Mouse (Mus musculus) thymus, postnatal 0 days (tissue): ENCODE data around the gene Apbb2. TPM values are rescaled to one million over a fixed set of nuclear protein-coding genes. Genes with fewer than 3 reads are reported as not detected.

Experiments used
- DNase-seq: peaks from one replicate; pipeline ENCODE4 v3.0.0-alpha.2; 2015; ENCODE audit warnings: low spot score
- polyA plus RNA-seq: library from polyadenylated mRNA; unstranded; fragments of >200 nt; fragmentation: Nextera tagmentation; extraction: Ambion mirVana; gene quantifications from 2 replicates; pipeline ENCODE4 v1.2.1, GENCODE M21; 2015

Gene Apbb2
- polyA plus RNA-seq, 1 experiment from 2014 or later = 10.6 TPM

DNA sequence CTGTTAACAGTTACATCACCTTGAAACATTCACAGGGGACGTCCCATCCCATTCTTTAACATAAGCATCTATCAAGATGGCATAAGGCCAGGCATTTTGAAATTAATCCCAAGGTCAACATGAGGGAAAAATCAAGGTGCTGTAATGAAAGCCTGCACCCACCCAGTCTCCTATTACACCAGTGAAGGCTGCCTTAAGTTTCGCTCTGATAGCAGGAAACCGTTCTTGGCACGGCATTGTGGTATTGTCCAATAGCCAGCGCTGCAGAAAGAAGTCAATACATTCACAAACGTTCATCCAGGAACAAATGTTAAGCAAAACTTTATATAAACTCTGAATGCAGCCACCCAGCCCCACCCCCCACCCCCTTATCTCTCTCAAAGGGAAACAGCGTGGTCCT is 15.4 kb downstream of the Apbb2 start:
- DNase-seq = no peak

DNA sequence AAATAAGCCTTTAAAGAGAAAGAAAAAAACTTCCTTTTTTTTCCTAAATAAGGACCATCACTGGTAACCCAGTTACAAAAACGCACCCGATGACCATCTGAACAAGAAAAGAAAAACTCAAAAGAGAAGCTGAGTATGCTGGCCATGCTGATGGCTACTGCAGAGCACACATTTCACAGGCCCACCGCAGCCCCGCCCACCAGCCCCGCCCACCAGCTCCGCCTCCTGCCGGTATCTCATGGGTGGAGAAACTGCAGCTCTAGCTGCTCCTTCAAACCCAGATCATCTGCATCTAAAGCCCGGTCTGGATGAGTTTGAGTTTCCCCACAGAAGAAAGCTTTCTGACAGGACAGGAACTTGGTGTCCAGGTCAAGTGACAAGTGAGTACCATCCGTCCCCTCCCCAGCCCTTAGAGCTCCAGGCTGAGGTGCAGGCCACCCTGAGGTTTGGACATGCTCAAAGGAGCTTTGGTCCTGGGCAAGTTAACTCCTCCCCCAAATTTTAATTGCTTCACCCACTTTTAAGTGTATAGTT is 16.2 kb downstream of the Apbb2 start:
- no peak for DNase-seq

- no peak for DNase-seq
Measured at GRCm38 (mm10) chr5:66600415-66600814, 18.2 kb downstream of the Apbb2 start.

DNA sequence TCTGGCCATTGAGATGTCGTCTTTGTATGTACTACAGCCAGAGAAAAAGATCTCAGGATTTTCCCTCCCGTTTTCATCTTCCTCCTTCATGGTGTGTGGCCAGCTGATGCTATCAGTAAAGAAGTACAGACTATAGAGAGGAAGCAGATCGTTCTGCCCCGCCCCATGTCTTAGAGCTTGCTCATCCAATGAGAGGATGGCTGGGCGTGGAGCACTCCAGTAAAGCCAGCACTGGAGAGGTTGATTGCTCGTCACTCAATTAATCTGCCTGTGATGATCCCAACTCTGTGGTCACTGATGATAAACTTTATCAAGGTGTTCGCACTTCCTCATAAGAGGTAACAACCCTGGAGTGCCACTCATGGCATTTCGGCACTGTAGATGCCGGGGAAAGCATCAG is 18.7 kb downstream of the Apbb2 start:
- DNase-seq = no peak

GRCm38 (mm10) chr5:66596296-66596695 is 22.3 kb downstream of the Apbb2 start:
- no peak for DNase-seq

- DNase-seq = no peak
Measured at GRCm38 (mm10) chr5:66594881-66595280, 23.7 kb downstream of the Apbb2 start.

- DNase-seq = no peak
Measured at GRCm38 (mm10) chr5:66586236-66586745, 32.3 kb downstream of the Apbb2 start.

DNA sequence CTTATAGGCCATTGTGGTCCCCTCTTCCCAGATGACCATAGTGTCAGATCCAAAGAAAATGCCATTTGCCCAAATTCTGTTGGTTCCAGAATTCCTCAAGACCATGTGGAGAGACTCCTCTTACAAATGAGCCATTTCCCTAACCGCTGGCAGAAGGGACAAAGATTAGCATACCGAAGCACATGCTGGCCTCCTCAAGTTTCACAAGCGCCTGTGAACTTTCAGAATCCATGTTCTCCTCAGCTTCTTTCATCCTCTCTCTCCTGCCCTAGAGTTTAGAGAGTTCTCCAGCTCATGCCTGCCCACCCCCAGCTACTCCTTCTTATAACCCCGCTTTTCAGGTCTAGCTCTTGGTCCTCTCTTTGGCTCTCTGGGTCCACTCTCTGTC is 35.6 kb downstream of the Apbb2 start:
- no peak for DNase-seq

- DNase-seq = no peak
Measured at GRCm38 (mm10) chr5:66582281-66583018, 36.1 kb downstream of the Apbb2 start.

DNA sequence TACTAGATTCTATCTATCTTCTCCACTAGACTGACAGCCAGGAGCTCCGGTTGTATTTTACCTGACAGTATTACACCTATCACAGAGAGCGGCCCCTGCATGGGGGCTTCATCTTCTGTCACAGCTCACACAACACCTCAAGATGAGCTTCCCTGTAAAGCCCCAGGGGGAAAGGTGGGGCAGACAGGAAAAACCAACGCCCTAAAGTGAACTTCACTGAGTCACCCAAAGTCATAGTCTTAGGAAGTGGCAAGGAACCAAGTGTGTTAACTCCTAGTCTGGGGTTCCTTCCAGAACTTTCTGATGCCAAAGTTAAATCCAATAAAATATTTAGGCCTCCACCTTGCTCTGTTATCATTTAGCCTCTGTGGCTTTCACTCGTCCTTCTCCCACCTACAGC is 39.5 kb downstream of the Apbb2 start:
- DNase-seq = no peak

DNA sequence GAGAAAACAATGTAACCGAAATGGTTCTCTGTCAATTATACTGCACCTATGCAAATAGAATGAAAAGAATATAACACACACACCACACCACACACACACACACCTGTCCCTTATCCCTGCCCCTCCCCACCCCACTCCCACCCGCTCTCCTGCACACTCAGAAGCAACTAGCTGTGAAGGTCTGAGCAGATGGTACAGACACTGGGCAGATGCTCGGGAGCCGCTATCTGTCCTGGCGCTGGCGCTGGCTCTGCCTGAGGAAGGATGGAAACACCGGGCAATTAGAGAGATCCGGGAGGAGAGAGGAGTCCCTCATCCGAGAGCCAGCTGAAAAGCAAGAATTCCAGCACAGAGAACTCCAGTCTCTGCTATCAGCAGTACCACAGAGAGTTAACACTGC is 42.3 kb downstream of the Apbb2 start:
- DNase-seq = no peak

DNA sequence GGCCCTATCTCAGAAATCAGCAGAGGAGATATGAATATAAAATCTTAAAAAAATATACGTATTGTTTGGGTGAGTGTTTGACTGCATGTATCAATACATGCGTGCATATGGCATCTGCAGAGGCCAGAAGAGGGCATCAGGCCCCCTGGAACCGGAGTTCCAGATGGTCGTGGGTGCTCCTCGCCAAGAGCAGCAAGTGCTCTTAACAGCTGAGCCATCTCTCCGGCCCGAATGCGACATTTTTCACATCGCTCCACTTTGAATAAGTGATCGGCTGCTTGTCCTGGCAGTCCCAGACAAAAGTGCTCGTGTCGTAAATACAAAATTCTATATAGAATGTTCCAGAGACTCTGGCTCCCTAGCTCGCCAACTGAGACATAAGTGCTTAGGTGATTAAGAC is 43.4 kb downstream of the Apbb2 start:
- no peak for DNase-seq

- DNase-seq = no peak
Measured at GRCm38 (mm10) chr5:66573266-66573665, 45.3 kb downstream of the Apbb2 start.

- no peak for DNase-seq
Measured at GRCm38 (mm10) chr5:66572086-66572855, 46.3 kb downstream of the Apbb2 start.

DNA sequence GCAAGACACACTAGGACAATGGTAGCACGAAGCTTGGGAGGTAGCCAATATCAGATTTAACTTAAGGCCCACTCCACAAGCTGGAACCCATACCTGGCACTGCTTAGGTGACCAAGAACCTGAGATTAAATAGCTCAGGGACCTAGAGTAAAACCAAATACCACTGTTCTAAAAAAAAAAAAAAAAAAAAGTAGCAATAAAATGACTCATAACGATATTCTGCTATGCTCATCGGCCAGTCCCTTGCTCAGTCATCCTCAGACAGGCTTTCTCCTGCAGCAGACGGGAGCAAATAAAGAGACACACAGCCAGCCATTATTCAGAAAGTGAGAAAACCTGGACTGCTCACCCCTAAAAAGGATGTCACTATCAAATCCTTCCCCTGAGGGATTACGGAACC is 47.9 kb downstream of the Apbb2 start:
- no peak for DNase-seq

DNA sequence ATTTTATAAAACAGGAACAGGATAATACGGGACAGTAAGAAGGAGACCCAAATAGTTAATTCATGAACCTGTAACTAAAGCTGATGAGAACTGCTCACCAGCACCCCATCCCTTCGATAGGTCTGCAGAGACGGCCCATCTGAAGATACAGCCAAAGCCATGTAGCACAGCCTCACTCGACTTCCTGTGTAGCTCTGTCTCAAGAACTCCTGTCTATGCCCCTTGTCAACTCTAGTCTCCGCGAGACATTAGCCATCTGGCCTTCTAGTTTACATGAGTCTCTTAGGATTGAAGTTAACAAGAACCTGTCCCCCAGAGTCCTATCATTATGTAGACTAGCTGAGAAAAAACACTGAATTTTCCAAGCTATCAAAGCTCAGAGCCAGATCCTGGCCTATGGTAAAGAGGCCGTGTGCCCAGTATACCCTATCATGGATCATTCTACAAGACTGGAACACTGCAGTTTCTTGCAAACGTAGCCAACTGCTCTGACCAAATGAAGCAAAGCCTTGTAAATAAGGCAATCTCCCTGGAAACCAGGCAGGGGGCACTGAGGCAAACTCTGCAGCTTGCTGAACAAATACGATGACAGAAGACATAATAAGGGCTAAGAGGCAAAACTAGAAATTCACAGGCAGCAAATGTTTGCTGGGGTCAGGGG is 49.3 kb downstream of the Apbb2 start:
- DNase-seq = no peak

DNA sequence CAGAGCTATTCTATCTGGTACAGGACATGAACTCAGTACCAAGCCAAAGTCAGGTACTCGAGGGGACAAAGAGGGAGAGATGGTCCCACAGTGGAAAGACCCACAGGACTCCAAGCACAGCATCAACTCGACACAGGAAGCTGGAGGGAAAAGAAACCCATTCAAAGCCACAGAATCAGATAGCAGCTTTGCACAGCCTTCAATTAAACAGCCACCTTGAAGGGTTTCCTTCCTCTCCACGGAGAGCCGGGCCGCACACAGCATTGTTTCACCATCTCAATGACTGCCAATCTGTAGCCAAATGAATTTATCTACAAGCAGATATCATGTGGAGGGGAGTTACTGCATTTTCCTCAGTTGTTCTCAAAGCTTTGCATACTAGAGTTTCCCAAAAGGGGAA is 50.6 kb downstream of the Apbb2 start:
- peak; percentile 2 for DNase-seq

DNA sequence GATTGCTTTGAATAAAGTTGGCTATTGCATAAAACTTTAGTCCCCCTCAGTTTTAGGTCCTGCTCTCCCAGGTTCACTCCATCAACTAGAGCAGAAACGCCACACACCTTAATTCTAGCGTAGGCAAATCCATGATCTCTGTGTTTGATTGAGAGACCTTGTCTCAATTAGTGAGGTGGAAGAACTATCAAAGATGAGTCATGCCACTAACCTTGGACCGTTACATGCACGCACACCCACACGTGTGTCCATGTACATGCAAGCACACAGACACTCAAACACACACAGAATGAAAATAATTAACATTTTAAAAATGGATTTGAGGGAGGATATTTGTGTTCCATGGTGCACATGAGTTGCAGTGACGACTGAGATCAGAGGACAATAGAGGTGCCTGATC is 51.2 kb downstream of the Apbb2 start:
- no peak for DNase-seq

GRCm38 (mm10) chr5:66559591-66560175 is 58.9 kb downstream of the Apbb2 start:
- DNase-seq = no peak

DNA sequence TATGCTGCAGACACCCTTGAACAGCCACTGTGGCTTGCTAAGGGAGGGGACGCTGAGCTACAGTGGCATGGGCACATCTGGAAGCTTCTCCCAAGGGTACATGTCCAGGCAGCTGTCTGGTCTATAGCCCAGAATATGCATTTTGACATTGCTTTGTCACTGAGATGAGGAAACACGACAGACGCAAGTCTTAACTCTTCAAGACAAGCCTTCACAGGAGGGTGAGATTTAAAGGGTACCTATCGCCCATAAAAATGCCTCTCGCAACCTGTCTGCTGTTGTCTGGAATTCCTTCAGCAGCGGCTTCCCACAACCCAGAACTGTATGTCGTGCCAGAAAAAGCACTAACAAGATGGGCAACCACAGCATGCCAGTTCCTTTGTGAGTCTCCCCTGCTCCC is 60.5 kb downstream of the Apbb2 start:
- DNase-seq = no peak

DNA sequence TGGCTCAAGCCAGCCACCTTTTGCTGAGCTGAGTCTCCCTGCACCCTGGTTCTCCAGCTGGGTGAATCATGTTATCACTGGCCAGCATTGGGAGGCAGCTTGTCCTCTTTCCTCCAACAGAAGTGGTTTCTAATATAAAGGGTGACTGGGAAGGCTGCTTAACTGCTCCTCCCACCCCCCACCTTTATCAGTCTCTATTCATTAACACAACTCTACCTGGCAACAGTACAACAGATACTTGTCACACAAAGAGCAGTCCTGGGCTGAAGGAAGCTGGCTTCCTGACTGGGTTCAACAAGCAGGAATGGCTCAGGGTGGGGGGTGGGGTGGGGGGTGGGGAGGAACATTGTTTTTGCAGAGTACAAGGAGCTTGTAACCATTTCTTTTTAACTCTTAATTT is 64.7 kb downstream of the Apbb2 start:
- no peak for DNase-seq

DNA sequence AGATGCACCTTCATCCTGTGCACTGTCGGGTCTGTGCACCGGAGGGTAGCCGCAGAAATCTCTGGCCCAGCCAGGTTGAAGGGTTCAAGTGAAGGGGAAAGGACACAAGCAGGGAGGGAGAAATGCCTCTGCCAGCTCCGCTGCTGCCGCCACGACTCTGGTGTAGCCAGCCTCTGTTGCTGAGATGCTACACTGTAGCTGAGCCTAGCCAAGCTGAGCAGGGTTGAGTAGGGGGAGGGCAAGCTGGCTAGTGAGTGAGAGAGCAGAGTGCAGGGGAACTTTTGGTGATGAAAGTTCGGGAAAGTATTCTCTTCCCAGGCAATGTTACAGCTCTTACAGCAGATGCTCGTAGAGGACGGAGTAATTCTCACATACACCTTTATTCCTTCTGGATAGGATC is 66.3 kb downstream of the Apbb2 start:
- no peak for DNase-seq
